Mouse (Mus musculus): ENCODE measurements at regions not wholly inside any gene's neighbourhood (a gene's known extent, or its start where the extent isn't known, plus 50 kb on each side); places are given as distances from the start of the nearest gene placed in this dataset.

DNA sequence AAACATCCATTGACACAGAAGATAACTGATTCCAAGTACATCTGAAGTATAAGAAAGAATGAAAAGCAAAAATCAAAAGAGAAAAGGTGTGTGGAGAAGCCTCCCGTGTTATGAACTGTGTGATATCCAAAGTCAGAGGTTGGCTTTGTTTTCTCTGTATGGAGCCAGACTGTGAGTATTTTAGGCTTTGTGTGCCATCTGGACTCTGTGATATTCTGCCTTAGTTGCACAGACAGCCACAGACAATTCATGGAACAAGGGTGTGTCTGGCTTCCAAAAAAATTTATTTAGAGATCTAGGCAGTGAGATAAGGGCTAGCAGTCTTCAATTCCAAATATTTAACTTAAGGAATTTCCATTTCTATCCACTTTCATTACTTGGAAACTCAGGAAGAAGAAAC lies 111.5 kb upstream of the Dpp10 start:
- DNase-seq (ENCODE audit: low spot score in 2 of 2), result no peak

DNA sequence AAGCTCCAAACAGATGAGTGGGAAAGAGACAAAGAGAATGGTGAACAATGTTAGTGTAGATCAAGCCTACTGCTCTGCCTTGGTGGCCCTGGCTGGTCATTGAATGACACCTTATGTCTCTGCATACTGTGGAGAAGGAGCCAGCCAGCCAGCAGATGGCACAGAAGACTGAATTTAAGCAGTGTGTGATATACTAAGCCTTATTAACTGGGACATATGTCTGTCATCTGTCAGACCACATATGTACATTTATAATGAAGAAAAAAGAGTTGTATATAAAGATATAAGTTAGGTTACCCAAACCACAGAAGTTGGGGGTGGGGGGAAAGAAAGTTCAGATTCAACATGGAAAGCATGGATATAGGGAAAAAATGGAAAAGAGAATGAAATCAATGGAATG lies 106.7 kb upstream of the Dpp10 start:
- DNase-seq (ENCODE audit: low spot score in 2 of 2), result no peak

- DNase-seq (ENCODE audit: low spot score in 2 of 2), result peak; percentile 42 to 62
These were observed 103.2 kb upstream of the Dpp10 start for GRCm38 (mm10) chr1:124148590-124148989.

- DNase-seq (ENCODE audit: low spot score in 2 of 2), result no peak
These were observed 59.0 kb upstream of the Dpp10 start for GRCm38 (mm10) chr1:124104286-124104846.

DNA sequence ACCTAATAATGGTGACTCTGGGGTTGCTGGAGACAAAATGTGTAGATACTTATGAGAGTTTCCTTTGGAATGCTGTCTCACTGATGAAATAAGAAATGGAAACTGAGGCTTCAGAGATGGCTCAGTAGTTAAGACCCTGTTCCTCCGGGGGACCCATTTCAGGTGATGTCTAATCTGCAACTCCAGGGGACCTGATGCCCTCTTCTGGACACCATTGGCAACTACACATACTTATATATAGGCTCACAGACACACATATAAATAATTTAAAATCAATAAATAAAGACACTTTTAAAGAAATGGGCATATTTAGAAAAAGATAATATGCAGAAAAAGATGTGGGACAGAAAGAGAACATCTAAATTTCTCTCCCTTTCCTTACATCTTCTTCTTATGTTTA lies 57.7 kb upstream of the Dpp10 start:
- DNase-seq (ENCODE audit: low spot score in 2 of 2), result no peak
